Mouse (Mus musculus): ENCODE data around the gene Mtcl1.

The Mtcl1 gene

DNA sequence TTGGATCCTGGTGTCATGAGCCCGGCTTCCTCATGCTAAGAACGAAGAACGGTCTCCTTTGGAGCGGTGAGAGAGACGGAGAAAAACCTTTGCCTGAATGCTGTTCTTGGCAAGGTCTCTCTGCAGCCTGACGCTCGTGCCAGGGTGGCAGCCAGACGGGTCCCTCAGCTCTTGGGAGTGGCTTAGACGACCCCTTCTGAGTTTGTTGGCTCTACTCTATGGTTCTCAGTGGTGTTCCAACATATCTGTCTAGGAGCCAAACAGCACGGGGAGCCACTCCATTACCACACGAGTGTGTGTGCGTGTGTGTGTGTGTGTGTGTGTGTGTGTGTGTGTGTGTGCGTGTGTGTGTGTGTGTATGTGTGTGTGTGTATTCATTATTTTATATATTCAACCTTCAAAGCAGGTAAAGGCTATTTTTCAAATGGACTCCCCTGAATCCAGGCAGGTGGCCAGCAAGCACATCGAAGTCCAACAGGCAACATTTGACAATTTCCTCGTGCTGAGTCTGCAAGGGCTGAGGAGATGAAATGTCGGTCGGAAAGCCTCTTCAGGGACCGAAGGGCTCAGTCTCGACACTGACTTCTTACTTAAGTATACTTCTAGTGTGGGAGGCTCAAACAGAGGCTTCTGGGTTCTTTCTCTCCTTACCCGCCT, 128.7 kb downstream of the Mtcl1 start:
- no peak for DNase-seq

DNA sequence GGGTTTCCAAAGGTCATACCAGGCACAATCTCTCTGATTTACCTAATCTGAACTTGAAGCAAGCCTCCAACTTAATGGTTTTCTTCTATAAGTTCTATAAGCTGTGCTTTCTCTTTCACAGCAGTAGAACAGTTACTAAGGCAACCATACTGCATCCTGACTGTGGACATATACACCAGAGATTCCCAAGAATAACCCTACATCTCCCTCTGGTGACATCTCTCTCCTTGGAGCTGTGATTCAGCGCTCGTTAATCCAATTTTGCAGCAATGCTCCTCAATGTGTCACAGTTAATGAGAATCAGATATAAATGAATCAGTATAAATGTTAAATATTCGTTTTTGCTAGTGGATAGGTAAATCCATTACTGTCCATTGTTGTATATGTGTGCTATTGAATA, 131.5 kb downstream of the Mtcl1 start:
- no peak for DNase-seq

DNA sequence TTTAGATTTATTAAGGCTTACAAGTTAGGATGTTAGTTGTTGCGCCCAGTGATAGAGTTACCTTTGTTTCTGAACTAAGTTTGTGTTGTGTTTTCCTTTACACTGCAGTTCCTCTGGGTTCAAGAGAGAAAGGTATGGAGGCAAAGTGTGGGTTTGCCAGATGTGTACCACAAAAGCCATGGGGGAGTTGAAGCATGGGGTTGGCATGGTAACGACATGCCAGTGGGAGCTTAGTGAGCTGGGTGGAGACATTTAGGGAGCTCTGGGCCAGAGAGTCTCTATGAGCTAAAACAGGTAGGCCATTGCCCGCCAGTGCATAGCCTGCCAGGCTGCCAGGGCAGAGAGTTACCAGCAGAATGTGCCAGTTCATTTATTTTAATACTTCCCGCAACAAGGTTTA, 132.0 kb downstream of the Mtcl1 start:
- no peak for DNase-seq

DNA sequence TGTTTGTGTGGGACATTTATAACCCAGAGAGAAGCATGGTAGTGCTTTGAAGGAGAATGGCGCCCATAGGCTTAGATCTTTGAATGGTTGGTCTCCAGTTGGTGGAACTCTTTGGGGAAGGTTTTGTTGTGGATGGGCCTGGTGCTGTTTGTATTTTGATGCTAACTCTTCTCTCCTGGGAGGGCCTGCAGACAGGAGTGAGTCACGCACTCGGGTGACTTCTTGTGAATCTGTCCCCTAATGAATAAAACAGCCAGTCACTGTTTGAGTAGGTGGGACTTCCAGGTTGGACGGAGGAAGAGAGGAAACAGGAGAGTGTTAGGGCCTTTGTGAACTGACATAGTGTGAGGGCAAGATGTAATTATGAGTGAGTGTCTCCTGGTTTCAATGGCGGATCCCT, 132.4 kb downstream of the Mtcl1 start:
- no peak for DNase-seq

DNA sequence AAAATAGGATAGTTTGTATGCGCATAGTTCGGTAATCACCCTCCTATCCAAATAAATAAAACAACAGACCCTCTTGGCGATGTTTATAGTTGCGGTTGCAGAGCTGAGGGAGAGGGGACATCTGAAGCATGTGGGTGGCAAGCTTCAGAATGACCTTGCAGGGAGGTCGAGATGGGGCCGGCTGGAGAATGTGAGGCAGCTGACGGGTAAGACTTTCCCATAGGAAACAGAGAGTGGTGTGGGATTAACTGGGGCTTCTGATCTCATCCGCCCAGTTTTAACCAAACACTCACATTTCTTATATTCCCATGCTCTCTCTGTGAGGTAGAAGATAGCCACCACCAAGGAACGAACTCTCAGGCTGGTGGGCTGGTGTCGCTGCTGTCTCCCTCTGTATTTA, 134.1 kb downstream of the Mtcl1 start:
- DNase-seq: no peak

DNA sequence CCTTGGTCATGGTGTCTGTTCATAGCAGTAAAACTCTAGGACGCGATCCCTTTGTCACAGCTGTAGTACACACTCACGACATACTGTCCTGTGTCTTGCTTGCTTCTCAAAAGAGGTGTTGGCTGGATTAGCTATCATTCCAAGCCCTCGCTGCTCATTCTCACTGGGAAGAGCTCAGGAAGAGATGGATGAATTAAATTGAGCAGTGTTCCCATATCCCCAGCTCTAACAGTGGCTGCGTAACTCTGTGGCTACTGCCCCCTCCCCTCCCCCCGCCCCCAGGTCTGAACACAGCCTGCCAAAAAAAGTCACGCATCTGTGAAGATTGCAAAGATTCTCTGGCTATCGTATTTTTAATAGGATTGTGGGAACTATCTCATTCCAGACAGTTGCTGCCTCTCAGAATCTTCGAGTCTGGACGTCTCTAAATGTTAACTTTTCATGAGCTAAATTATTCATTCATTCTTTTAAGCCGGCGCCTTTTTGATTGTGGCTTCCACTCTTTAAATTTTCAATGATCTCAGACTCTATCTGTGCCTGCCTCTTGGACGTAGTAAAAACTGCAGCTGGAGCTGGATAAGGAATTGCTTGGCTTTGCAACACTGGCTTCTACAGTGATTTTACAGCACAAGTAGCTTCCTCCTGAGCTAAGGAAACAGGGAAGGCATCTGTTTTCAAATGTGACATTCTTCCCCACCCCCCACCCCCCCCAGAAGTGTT, 134.8 kb downstream of the Mtcl1 start:
- DNase-seq: no peak

DNA sequence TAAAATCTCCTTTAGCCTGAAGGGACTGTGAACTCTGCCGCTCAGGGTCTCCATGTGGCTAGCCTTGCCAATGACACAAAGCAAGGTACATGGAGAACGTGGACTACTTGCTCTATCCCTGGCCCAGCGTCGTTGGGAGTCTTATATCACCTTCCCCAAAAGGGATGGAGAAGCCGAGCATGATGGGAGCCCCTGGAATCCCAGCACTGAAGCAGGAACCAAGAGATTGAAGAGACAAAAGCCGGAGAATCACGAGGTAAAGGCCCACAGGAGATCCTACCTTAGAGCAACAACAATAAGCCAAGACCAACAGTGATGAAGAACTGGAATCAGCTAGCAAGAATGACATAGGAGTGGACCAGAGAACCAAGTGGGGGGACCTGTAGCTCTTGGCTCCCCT, 147.6 kb downstream of the Mtcl1 start:
- DNase-seq: no peak

DNA sequence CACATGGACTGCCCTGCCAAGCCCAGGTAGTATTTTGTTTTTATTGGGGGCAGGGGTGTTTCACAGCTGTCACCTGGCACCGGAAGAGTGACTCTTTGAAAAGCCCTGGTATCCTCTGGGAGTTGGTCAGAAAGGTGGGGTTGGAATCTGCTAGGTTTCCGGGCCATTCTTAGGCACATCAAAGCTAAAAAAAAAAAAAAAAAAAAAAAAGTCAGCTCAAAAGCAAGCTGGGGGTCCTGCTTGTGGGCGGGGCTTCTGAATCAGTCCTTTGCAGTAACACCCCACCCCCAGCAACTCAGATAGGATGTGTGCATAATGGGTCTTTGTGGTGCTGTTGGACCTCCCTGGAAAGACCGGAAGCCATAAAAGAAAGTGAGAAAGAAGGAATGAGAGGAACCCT, 148.3 kb downstream of the Mtcl1 start:
- no peak for DNase-seq

DNA sequence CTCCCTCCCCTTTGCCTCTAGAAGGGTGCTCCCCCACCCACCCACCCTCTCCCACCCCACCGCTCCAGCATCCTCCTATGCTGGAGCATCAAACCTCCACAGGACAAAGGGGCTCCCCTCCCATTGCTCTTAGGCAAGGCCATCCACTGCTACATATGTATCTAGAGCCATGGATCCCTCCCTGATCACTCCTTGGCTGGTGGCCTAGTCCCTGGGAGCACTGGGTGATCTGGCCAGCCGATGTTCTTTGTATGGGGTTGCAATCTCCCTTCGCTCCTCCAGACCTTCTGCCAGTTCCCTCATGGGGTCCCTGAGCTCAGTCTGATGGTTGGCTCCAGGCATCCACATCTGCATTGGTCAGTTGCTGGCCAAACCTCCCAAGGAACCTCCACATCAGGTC, 151.8 kb downstream of the Mtcl1 start:
- no peak for DNase-seq

DNA sequence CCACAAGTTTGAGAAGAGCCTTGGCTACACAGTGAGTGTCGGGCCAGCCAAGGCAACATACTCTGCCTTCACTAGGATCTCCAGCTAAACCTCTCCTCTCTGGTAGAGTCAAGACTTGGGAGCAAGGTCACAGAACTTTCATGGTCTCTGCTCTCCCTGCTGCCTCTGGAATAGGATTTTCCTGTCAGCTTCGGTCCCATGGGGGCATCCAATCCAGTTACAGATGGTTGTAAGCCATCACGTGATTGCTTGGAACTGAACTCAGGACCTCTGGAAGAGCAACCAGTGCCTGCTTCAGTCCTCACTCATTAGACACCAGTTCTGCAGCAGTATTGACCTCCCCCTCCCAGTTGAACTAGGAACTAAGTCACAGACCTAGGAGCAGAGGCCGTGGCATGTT, 156.0 kb downstream of the Mtcl1 start:
- DNase-seq: no peak

DNA sequence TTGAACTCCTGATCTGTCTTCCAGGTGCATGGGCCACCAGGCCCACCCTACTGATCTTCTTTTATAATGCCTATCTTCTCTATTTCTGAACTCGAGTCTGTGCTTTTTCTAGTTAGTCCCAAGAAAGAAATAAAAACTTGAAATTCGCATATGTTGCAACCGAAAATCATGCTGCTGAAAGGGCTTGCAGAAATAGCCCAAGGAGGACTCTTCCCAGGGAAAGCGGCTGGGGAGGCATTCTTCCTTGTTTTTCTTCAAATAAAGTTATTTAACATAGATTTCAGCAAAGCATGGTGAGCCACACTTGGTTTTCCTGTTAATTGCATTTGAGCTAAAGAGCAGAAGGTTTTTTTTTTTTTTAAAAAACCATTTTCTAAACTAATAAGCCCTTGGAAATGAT, 159.7 kb downstream of the Mtcl1 start:
- DNase-seq: no peak
